Mouse (Mus musculus): ENCODE measurements around the gene Lin9.

The Lin9 gene

DNA sequence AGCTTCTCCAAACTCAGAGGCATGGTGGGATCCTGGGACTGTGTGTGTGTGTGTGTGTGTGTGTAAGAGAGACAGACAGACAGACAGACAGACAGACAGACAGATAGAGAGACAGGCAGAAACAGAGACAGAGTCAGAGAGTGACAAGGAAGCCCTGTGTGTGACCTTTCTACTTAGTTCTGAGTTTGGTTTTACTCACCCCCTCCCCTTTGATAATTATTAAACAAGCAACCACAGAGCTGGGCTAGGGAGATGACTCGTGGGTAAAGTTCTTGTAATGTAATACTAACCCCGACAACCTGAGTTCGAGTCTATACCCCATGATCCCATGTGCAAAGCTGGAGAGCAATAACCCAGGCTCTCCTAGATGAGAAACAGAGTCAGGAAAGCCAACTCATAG is 66.9 kb downstream of the Lin9 start:
- no peak for DNase-seq

DNA sequence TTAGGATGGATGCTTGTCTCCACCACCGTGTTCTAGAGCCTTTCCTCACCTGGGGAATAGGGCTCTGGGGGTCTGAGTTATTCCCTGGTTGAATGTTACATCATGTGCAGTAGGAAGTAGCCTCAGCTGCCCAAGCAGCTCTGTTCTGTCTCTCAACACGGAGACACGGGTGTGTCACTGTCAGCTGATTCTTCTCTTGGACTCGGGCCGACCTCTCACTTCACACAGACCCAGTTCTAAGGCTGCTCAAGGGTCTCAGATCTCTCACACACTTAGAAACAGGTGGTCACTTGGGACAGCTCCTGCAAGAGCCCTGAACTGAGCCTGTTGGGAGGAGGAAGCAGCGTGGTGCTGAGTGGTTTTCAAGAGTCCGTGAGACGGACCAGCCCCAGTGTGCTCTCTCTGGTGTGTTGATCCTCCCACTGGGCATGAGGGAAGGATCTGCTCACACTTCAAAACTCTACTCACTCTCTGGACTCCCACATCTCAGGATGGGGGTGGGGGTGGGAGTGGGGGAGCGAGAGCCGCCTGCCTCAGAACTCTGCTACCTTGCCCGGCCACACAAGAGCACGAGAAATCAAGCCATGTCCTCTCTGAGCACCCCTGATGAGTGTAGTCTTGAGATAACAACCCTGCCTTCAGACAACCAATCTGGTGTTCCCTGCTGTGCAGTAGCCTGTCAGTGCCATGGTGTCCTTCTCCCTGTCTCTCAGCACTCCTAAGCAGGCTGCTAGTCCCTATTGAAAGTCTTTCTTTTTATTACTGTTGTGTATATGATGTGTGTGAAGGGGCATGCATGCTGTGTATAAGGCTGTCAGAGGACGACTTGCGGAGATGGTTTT is 68.2 kb downstream of the Lin9 start:
- DNase-seq = no peak

DNA sequence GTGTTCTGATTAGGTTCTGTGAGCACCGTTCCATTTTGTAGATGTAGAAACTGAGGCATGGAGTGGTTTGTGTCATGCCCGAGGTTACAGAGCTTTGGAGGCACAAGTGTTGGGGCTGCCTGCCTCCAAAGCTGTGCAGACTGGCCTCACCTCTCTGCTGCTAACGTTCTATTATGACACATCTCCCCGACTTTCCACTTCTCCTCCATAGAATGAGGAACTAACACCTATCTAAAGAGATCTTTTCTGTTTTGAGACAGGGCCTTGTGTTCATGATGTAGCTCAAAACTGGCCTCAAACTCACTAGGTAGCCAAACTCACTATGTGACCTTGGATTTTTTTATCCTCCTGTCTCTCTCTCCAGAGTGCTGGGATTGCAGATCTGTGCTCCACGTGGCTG is 77.8 kb downstream of the Lin9 start:
- no peak for DNase-seq

- no peak for DNase-seq
Observed at GRCm38 (mm10) chr1:180719483-180719882, 78.5 kb downstream of the Lin9 start.

DNA sequence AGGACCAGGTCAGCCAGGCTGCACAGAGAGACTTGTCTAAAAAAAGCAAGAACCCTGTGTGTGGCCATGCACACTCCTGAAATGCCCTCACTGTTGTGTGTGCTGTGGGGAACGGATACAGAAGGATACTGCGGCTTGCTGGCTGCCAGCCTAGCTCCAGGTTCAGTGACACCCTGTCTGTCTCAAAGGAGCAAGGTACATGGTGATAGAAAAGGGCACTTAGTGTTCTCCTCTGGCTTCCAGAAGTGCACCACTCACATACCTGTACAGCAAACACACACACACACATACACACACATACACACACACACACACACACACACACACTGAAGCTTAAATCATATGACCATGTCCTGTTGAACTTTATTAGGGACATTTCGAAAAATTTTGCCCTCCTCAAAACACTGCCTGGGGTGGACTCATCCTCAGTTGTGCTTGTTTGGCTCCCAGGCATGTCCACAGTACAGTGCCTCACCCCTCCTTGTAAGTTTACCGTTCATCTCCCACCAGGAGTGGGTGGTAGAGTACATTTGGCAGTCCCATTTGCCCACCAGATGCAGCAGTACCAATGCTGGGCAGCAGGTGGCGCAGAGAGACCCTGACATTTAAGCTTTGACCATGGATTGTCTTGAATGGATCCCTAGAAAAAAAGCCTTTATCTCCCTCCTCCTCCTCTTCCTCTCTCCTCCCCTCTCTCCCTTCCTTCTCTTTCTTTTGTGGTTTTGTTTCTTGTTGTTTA is 79.2 kb downstream of the Lin9 start:
- peak; percentile 62 for DNase-seq

GRCm38 (mm10) chr1:180722608-180723007 is 81.7 kb downstream of the Lin9 start:
- DNase-seq = no peak

GRCm38 (mm10) chr1:180723701-180724238 is 82.8 kb downstream of the Lin9 start:
- DNase-seq = no peak

DNA sequence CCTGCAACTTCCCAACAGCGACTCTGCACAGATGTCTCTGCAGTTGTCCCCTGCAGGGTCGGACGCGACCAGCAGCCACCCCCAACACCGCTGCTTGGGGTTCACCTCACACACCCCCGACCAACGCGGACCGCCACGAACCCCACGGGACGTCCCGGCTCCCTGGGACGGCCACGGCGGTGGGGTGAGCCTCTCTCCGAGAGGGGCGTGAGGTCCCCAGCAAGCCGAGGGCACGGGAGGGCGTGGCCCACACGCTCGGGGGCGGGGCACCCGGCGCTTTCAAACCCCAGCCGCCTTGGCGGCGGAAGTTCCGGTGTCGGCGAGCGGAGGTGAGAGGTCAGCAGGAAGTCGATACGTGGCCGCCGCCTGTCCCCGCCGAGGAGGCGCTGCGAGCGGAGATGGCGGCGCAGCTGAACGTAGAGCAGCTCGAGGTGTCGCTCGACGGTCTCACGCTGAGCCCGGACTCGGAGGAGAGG is 84.8 kb downstream of the Lin9 start, which contains the start of gene Acbd3:
Gene Acbd3 (plus strand): TSS at position 340 of the 476 bp plus-strand sequence.
- DNase-seq = peak; percentile 88

DNA sequence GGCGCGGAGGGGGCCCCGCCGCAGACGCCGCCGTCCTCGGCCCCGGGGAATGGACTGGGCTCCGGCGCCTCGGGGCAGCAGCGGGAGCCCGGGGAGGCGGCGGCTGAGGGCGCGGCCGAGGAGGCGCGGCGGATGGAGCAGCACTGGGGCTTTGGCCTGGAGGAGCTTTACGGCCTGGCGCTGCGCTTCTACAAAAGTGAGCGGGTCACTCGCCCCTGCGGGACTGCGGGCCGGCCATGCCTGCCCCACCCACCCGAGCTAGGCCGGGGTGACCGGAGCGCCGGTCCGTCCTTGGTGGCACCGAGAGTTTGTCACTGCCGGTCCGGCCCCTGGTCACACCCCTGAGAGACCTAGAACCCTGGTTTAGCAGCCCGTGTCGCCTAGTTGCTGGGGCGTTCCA is 85.2 kb downstream of the Lin9 start:
- DNase-seq = no peak

GRCm38 (mm10) chr1:180729231-180729630 is 88.3 kb downstream of the Lin9 start:
- no peak for DNase-seq
